Mouse (Mus musculus) liver (tissue): ENCODE data around the gene Ttc23l.
"Not testable (repeated sequence)": the region's sequence is repeated elsewhere in the genome, so short reads cannot be mapped to it uniquely, and the experiment has no call there.

Experiments used
- DNase-seq: peaks from one replicate; pipeline ENCODE4 v3.0.0-alpha.2; 2020; ENCODE audit warnings: mixed read lengths

The Ttc23l gene

DNA sequence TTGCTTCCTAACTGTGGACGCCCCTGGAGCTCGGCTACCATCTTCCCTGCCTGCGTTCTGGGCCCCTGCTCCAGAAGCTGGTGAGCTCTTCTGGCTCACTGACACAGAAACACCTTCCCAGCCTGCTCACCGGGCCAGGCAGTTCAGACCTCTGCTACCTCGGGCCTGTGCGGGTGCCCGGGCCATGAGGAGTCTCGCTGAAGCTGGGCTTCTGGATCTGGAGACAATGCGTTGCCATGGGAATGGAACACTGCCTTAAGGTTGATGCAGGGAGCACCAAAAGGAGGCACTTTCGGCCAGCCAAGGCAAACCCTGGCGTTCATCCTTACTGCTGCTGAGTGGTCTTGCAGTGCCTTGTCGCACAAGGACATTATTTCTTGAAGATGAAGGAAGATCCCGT lies at the start of gene Ttc23l:
Gene Ttc23l, minus strand, starts transcription at position 204 of the 400 bp plus-strand sequence.
- no peak for DNase-seq

DNA sequence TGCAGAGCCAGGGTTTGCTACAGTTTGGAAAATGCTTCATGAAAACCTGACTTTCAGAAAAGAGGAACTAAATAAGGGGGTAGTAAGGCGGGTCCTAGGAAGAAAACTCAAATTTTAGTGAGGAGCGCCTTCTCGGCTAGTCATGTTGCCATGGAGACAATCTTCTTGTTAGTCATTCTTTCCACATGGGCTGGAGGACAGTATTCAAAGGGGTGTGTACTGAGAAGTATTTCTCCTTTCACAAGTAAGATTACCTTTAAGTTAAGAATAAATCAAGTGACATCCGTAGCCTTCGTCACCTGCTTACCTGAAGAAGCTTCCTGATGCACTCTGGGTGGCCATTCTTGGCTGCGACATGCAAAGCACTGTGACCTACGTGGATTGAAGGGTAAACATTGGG lies 40.9 kb upstream of the Ttc23l start:
- no peak for DNase-seq

DNA sequence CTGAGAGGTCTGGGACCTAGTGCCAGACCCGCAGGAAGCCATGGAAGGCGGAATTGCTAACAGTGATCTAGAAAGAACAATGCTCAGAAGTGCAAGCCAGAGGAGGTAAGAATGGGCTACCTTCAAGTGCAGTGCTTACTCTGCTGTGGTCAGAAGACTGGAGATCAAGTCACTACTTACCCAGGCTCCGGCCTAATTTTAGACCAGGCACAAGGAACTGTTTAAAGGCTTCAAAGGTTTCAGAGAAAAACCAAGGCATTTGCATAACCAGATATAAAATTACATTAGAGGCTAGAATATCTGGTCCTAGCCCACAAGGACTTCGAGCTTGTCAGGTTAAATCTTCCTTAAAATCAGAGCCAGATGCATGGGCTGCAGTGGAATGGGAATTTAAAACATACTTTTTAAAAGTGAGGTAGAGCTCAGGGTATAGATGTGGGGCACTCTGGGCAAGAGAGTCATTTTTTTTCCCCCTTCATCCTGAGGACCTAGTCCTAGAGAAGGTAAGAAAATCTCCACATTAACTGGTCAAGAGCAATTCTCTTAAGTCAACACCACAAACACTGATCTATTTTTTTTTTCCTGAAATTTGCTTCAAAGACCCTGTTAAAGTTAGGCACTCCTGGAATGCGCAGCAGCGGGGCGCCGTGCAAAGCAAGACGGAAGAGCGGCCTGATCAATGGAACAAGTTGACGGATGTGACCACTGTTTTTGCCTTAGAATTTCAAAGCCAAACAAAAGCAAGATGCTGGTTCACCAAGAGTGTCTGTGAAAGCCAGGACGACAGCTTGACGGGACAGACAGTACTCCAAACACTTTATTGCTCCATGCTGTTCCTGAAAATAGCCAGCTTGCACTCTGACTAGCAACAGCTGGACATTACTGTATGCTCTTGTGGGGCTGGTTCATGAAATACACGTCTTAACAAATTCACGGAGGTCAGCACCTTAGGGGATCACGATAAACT lies 40.1 kb upstream of the Ttc23l start:
- no peak for DNase-seq

DNA sequence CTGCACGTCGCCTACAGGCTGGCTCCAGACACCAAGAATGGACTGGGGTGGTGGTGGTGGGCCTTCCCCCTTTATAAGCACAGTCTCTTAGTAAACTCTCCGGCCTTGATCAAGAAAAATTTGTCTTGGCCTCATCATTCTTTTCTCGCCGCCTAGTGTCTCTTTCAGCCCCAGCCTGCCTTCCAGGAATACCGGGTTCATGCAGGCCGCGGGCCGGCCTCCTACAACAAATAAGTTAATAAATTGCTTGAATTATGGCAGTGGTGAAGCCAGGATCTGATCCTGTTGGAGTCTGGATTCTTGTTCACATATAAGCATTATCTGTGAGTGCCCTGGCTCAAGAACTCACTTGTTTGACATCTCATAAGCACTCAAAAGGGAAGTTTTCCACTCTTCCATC lies 38.4 kb upstream of the Ttc23l start:
- no peak for DNase-seq

DNA sequence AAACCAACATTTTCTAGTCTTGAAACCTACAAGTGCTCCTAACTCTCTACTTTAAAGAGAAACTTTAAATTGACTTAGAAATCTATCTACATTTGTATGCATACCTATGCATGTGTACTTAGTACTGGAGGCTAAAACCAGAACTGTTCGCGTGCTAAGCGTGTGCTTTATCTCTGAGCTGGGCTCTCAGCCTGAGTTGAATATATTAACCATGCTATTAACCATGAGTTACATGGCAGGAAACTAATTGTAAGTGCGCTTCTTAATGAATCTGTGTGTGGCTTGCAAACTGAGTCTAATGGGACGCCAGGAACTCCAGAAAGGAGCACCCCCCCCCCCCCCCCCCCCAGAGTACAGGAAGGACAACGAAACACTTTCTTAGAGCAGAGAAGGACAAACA lies 36.9 kb upstream of the Ttc23l start:
- DNase-seq, result no peak

DNA sequence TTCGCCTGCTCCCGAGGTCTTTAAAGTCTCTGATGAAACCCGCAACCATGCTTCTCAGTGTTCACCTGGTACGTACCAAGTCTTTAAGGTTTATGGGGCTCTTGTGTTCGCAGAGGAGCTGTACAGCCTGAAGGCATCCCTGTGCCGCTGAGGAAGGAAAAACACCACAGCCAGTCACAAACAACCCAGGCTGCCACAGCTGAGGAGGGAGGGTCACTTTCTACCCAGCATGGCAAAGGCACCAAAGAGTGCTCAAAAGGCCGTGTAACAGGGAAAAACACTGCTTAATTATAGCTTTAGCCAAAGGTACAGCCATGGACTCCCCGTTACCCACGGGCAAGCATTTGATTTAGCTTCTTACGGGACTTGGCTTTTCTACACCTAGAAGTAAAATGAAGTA lies 36.4 kb upstream of the Ttc23l start:
- no peak for DNase-seq

DNA sequence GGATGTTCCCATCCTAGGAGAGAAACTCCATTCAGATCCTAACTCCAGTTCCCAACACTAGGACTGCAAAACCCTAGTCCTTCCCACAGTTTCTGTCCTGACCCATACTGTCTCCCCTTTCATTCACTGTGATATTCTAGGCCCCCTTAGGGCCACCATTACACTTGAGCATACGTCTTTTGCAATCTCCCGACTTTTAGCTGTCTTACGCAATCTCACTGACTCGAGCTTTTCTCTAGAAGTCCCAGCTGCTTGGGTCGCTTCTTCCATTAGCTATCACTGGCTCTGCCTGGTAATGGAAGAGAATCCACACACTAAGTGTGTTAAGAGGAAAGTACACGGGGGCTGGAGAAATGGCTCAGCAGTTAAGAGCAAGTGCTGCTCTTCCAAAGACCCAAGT lies 34.6 kb upstream of the Ttc23l start:
- DNase-seq, result no peak

DNA sequence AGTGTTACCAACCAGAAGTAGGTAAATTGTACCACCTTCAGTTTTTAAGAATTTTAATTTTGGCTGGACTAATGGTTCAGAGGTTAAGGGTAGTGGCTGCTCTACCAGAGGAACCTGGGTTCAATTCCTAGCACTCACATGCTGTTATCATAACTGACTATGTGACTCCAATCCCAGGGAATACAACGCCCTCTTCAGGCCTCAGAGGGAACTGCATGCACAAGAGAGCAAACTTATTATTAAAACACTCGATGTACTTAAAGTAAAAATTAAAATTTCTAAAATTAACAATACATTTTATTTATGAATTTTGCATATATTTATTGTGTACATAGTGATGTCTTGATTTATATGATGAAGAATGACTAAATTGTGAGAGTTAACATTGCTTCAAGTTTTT lies 28.1 kb upstream of the Ttc23l start:
- no peak for DNase-seq

DNA sequence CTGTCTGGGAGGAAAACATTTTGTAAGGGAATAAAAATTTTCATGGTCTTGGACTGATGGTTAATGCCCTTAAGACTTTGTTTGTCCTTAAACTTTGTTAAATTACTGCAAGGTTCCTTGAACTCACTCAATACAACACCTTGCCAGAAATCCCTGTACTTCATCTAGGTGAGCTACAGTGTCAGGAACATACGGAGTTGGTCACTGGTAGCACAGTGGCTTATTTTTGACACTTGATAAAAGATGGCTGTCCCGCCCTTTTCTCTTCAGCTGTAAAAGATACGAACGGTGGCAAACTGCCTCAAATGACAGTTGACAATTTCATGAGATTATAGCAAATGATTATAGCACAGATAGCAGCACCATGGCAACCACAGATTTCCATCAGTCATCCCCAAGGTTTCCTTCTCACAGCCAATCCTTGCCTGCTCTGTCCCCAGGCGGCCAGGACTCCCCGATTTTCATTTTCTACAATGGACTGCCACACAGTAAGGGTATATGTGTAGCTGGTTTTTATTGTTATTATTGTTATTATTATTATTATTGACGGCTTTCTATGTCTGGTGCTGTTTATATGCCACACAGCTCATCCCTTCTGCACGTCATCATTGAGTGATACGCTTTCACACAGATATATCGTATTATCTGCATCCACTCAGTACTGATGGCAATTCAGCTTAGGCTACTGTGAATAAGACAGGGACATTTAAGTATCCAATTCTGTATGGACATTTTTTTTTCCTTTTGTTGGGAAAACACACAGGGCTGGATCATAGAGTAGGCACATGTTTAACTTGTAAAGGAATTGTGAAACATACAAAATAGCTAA lies 26.1 kb upstream of the Ttc23l start:
- no peak for DNase-seq

DNA sequence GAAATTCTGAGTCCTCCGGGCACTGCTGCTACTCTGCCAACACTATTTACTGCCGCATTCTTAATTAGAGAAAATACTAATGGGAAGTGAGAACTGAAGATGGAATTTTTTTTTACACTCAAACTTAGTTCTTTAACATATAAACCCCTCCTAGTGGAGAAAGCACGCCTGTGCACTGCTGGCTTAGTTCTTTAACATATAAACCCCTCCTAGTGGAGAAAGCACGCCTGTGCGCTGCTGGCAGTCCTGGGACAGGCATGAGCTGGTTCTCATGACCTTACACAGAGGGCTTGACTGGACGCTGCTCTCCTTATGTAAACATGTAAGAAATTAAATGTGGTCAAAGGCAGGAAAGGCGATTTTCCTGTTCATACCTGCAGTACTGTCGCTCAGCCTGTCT lies 24.9 kb upstream of the Ttc23l start:
- DNase-seq, result peak; percentile 73

DNA sequence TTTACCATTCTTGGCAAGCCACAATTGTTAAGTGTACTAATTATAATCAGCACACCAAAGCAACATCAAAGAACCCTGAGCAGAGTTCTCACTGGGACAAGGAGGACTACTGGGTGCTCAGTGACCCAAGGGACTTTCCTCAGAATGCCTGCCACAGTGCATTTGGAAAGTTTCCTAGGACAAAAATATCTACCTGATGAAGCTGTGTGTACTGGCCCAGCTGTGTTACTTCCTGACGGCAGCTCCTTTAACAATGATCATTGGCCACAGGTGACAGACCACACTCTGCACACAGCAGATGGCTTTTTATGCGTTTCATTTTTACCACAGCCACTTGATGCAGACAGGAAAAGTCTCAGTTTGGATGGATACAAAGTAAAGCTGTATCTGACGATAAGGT lies 20.7 kb upstream of the Ttc23l start:
- DNase-seq, result no peak

DNA sequence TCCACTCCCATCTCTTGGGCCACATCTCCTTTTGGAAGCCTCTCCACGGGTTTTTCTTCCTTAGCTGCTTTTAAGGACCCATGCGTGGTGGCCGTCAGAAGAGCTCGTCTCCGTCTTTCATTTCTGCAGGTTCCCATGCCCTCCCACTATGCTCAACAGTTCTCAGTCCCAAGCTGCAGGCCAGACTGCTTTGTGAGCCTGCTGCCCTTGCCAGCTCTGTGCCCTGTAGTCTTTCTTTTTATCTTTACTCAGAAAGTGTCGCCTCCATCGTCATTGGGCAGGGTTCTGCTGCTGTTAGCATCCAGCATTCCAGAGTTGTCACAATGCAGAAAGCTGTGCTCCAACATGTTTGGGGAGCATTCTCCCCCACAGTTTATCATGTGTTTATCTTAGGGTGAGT lies 8.0 kb upstream of the Ttc23l start:
- DNase-seq, result no peak

DNA sequence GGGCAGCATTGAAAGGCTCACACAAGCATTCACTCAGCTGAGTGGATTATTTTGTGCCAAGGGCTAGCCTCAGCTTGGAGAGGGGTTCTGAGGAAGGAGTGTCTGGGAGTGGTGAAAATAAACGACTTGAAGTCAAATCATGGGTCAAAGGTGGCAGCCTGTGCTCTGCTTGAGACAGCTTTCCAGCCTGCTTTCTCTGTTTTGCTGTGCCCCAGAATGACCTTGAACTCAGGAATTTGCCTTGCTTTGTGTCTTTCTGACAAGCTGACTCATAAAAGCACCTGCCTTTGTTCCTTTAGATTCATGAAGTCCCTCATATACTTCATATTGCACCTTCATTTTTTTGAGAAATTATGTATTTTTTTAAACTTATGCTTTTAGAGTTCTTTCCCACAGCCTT lies 5.7 kb upstream of the Ttc23l start:
- no peak for DNase-seq

DNA sequence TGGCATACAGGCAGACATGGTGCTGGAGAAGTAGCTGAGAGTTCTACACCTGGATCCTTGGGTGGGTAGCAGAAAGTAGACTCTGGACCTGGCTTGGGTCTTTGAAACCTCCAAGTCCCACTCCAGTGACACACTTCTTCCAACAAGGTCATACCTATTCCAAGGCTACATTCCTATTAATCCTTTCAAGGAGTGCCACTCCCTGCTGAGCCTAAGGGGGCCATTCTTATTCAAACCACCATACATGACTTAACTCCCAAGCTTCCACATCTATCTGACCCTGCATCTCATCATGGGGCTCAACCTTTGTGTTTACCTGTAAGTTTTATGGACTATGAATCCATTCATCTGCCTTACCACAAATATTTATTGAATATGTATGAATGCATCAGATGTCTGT lies 3.8 kb upstream of the Ttc23l start:
- DNase-seq, result no peak

DNA sequence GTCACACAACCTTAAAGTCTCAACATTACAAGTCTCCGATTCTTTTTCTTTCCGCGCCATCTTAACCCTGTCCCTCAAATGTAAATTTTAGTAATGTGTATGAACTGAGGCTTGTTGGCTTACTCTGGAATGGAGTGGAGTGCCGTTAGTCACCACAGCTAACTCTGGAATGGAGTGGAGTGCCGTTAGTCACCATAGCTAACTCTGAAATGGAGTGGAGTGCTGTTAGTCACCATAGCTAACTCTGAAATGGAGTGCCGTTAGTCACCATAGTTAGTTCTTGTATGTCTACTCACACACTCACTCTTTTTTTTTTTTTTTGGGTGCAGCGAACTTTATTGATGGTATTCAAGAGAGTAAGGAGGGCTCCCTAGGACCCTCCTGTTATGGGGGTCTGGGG lies 1.5 kb upstream of the Ttc23l start:
- no peak for DNase-seq

DNA sequence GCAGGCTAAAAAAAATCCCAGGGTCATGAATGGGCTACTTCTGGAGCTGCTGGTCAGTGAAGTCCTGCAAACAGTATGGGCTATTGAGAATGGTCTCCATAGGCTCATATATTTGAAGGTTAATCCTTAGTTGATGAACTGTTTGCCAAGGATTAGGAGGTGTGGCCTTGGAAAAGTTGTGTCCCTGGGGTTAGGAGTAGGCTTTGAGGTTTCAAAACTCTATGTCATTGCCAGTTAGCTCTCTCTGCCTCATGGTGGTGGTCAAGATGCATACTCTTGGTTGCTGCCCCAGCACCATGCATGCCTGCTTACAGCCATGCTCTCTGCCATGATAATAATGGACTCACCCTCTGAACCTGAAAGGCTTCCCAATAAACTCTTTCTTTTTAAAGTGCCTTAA lies 4.1 kb downstream of the Ttc23l start:
- no peak for DNase-seq

DNA sequence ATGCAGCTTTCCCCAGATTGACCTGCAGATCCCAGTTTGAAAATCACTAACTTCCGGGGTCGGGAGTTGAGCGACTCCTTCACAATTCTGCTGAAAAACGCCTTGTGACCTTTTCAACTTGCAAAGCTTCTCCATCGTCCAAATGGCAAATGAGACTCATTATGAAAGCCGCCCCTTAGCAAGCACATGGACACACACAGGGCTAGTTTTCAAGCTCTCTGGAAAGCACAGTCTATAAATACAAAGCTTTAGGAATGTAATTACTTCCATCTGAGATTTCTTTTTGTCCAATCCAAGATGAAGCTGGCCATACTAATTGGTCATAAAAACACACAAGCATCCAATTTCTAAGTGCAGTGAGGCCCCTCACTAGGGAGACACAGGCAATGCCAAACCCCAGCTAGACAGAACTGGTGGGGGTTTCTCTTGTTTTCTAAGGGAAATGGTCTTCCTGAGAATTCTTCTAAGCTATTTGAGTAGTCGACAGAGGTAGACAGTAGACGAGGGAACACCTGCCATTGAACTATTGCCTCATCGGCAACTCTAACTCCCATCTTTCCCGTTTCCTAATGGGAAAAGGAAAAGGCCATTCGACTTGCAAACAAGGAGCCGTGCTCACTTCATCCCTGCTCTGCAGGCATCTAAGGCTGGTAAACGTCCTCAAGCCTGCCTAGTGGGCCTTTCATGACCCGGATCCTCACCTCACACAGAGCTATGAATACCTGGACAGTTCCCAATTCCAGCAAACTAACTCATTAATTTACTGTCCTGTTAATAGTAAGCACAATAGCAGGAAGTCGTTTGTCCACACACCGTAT lies 18.0 kb downstream of the Ttc23l start:
- no peak for DNase-seq

DNA sequence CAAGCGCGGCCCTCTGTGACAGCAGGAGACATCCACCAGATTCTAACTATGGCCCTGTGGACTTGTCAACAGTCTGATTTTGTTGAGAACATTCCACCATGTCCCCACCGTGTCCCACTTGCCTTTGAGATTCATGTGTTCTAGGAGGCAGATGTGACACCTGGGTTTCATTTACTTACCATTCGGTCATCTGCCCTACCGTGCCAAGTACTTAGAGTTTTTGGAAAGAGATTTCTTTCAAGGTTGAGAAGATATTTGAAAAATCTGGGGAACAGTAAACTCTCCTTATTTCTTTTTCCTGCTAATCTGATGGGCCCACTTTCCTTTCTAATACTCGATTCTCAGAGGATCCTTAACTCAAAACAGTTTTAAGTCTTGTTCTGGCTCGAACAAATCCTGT lies 22.5 kb downstream of the Ttc23l start:
- no peak for DNase-seq

DNA sequence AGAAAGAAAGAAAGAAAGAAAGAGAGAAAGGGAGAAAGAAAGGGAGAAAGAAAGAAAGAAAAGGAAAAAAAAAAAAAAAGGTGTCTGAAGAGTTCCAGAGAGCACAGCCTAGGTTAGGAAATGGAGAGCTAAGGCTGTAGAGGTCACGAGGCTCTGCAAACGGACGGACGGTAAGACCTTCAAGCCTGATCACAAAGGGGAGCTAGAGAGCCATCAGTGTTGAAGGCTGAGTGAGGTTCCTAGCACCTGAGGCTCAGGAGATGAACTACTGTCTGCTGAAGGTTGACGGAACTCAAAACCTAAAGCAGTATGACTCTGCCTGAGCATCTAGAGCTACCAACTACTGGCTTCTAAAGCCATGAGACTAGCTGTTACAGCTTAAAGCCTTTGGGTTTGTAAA lies 23.9 kb downstream of the Ttc23l start:
- DNase-seq, result no peak

DNA sequence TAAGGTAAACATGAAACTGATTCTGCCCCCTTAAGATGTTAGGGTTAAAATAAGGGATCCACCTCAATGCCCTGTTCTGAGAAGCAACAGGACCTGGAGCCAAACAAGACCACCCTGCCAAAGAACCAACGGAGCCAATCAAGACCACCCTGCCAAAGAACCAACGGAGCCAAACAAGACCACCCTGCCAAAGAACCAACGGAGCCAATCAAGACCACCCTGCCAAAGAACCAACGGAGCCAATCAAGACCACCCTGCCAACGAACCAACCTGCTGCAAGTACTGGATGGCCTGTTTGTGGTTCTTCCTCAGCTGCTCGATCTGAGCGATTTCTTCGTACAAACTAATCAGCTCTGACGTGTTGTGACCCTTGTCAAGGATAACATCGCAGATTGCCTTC lies 25.1 kb downstream of the Ttc23l start:
- DNase-seq, result not testable (repeated sequence)

DNA sequence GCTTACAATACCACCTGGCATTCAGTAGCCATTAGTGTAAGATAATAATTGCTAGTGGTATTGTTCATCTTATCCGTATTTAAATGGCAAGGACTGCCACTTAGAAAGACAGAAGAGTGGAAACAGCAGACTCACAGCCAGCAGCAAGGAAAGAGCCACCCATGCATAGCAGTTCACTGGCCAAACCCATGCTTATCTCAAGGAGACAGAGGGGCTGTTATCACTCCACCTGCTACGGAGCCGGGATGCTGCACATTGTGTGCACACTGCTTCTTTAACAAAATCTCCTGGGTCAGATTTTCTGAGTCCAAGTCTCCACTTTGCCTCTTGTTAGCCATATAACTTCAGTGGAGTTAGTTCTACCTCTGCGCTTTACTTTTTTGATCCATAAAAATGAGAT lies 27.1 kb downstream of the Ttc23l start:
- peak; percentile 33 for DNase-seq

DNA sequence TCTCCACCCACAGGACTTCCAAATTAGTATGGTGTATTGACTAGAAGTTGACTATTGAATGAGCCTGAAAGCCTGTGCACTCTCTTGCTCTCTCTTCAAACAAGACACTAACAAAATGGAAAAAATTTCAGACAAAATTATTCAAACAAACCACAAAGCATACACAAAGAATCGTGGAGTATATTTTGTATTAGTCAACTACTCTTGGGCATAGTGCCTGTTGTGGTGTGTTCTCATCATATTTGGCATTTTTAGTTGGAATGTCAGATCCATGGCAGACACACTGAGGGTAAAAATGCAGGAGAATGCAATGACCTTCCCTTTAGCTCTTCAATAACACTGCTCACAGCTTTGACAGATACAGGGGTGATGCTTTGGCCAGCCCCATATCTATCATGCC lies 32.6 kb downstream of the Ttc23l start:
- no peak for DNase-seq

DNA sequence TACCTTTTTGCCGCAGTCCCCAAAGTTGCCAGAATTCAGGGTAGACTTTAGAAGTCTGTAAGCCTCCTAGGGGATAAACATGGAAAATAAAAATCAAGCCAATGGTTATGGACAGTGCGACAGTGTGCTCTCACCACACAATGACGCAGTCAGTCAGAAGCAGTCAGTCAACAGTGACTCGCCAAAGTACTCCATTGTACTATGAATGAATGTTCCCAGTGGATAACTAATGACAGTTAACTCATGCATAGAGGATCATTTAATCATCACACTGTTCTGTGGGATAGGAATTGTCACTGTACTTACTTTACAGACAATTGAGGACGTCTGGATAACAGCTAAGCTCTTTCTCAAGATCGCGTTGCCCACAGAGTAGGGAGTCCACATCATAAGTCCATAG lies 43.3 kb downstream of the Ttc23l start:
- DNase-seq, result no peak
